Mouse (Mus musculus): Measurements from ENCODE around the gene Suz12.

DNA sequence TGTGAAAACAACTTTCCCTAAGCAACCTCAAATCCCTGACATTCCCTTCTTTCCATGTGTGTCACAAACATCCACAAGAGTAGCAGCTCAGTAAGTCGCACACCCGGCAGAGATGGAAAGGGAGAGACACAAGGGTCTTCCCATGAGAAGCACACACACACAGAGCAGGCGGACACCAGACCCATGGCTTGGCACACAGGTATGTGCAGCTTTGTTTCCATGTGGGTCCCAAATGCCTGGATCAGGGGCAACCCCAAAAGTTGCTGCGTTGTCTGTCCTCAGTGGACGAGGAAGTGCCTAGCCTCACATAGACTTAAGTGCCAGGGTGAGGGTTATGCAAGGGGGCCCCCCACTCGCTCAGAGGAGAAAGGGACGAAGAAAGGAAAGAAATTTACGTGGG, 44.6 kb downstream of the Suz12 start:
- TF ChIP-seq CTCF (IDR thresholded peaks at IDR 0.05; ENCODE audit: insufficient read depth, low read depth, low read length) (no peak), POLR2A (IDR thresholded peaks at IDR 0.05; ENCODE audit: insufficient read depth, low read depth, low read length) (no peak)
